Mouse (Mus musculus) urinary bladder, adult 2 months (tissue): ENCODE measurements around the gene Zc3h7a. TPM values are rescaled to one million over a fixed set of nuclear protein-coding genes. Genes with fewer than 3 reads are reported as not detected.

Experiments used
- polyA plus RNA-seq: library from polyadenylated mRNA; depleted of rRNA; stranded (reverse); fragments of >200 nt; gene quantifications from 2 replicates; pipeline ENCODE4 v1.2.3, GENCODE M21; 2012; rRNA removed

The Zc3h7a gene
- polyA plus RNA-seq, 1 experiment: 178 TPM

Other genes with a start within 250 kb of the Zc3h7a start
- gene Snn, start 115.4 kb downstream of the Zc3h7a start, polyA plus RNA-seq: 17.6 and 22.5 TPM in 2 replicates
- gene Litaf, start 110.2 kb downstream of the Zc3h7a start, polyA plus RNA-seq: 47.8 and 57.6 TPM in 2 replicates
- gene Txndc11, start 41.7 kb downstream of the Zc3h7a start, polyA plus RNA-seq: 17.5 and 18.6 TPM in 2 replicates
- gene Rsl1d1, start 26.9 kb upstream of the Zc3h7a start, polyA plus RNA-seq: 50.0 and 50.9 TPM in 2 replicates
- gene Gspt1, start 77.9 kb upstream of the Zc3h7a start, polyA plus RNA-seq: 44.5 and 55.8 TPM in 2 replicates
- 0.96 and 1.9 TPM in 2 replicates for gene Tnfrsf17, start 137.4 kb upstream of the Zc3h7a start, polyA plus RNA-seq
- 8.1 and 8.6 TPM in 2 replicates for gene Snx29, start 146.5 kb upstream of the Zc3h7a start, polyA plus RNA-seq